14 mouse cellular contexts compared by ENCODE assay signal in genomic region chr8:122216433-122216832, GRCm38 (mm10).
"Had no signal": no experiment of that assay in that cellular context is flagged by ENCODE, and none has a peak within 500 bp of the region (broad histone marks: within the 10 kb centered on the region; RNA-seq: fewer than 3 reads in every experiment).

No protein-coding gene starts in this region.

- ATAC-seq: liver, embryonic 12.5 days had no signal

- H3K27ac ChIP-seq: limb, embryonic 15.5 days; liver, embryonic 12.5 days; neural tube, embryonic 15.5 days had no signal

- H3K4me2 ChIP-seq: limb, embryonic 15.5 days; liver, embryonic 12.5 days; lung, embryonic 14.5 days; neural tube, embryonic 15.5 days had no signal

- H3K27me3 ChIP-seq: limb, embryonic 15.5 days; neural tube, embryonic 15.5 days had no signal

- DNase-seq: kidney, postnatal 14 days; layer of hippocampus, adult 9-11 months; layer of hippocampus, postnatal 36 days; lung, embryonic 14.5 days; lung, postnatal 14 days; midbrain, embryonic 14.5 days; right cerebral cortex, adult 18-20 months; right cerebral cortex, postnatal 25 days; thymus, adult 18-20 months; thymus, postnatal 14 days had no signal

- H3K4me3 ChIP-seq: limb, embryonic 15.5 days; liver, embryonic 12.5 days; myocyte; neural tube, embryonic 15.5 days had no signal

- H3K4me1 ChIP-seq: liver, embryonic 12.5 days; neural tube, embryonic 15.5 days had no signal

- H3K9me3 ChIP-seq: limb, embryonic 15.5 days; liver, embryonic 12.5 days; neural tube, embryonic 15.5 days had no signal

- H3K36me3 ChIP-seq: limb, embryonic 15.5 days; liver, embryonic 12.5 days; neural tube, embryonic 15.5 days had no signal

- H3K9ac ChIP-seq: limb, embryonic 15.5 days; liver, embryonic 12.5 days; lung, embryonic 14.5 days; neural tube, embryonic 15.5 days had no signal
